Mouse (Mus musculus) CH12.LX (cell line): ENCODE measurements around the gene Pias4. TPM values are rescaled to one million over a fixed set of nuclear protein-coding genes. Genes with fewer than 3 reads are reported as not detected.

Source experiments
- DNase-seq: peaks from one replicate; pipeline ENCODE4 v3.0.0-alpha.2; 2013; ENCODE audit errors: extremely low read depth
- H3K27ac ChIP-seq: 2 replicates; pipeline ENCODE4 v1.5.1; 2012; ENCODE audit warnings: low read depth, mild to moderate bottlenecking, control low read depth, moderate library complexity; ENCODE audit not compliant: insufficient read depth
- H3K27me3 ChIP-seq: replicated peaks from 2 replicates; pipeline ENCODE3; 2012; ENCODE audit warnings: inconsistent platforms
- H3K36me3 ChIP-seq, 2 experiments: replicated peaks in 1 of 2; 2 replicates each; pipeline versions ENCODE3 to v1.6.1; 2012; ENCODE audit warnings: inconsistent platforms in 1 of 2, low read length in 1 of 2, mild to moderate bottlenecking in 1 of 2, mixed read lengths in 1 of 2, moderate library complexity in 1 of 2; ENCODE audit not compliant: control insufficient read depth in 1 of 2, insufficient read depth in 1 of 2
- H3K4me1 ChIP-seq, 2 experiments: 2 replicates each; pipeline ENCODE4 v1.6.1; 2012; ENCODE audit warnings: inconsistent platforms in 1 of 2, moderate library complexity in 1 of 2; ENCODE audit not compliant: insufficient read depth in 2 of 2, control insufficient read depth in 1 of 2
- H3K4me2 ChIP-seq: 2 replicates; pipeline ENCODE4 v1.6.1; 2012; ENCODE audit warnings: low read depth, mild to moderate bottlenecking, control low read depth; ENCODE audit not compliant: poor library complexity, insufficient read depth, severe bottlenecking
- H3K4me3 ChIP-seq, 3 experiments: fragments of 150-350 bp in 1 of 3; sonication (generic) in 1 of 3; replicated peaks in 1 of 3; 2 replicates each; pipeline versions ENCODE3 to v1.5.1; 2011 to 2012; ENCODE audit warnings: low read depth in 2 of 3, low read length in 2 of 3, mild to moderate bottlenecking in 2 of 3, moderate library complexity in 2 of 3, control low read depth in 1 of 3, improper control_type of control experiment in 1 of 3, inconsistent platforms in 1 of 3, mixed read lengths in 1 of 3; ENCODE audit not compliant: poor library complexity in 1 of 3
- H3K79me2 ChIP-seq: replicated peaks from 2 replicates; pipeline ENCODE4 v1.6.1; 2012; ENCODE audit warnings: mild to moderate bottlenecking, moderate library complexity; ENCODE audit not compliant: control insufficient read depth, poor library complexity, insufficient read depth, severe bottlenecking; ENCODE audit errors: extremely low read depth
- H3K9ac ChIP-seq: 2 replicates; pipeline ENCODE4 v1.6.1; 2012; ENCODE audit warnings: low read depth, mild to moderate bottlenecking, control low read depth, moderate library complexity; ENCODE audit not compliant: insufficient read depth
- H3K9me3 ChIP-seq: replicated peaks from 2 replicates; pipeline ENCODE3; 2012; ENCODE audit warnings: low read length, inconsistent platforms, mixed read lengths
- CHD2 ChIP-seq: IDR thresholded peaks from 2 replicates; pipeline ENCODE4 v1.6.1; 2011; ENCODE audit warnings: low read length, improper control_type of control experiment
- CTCF ChIP-seq, 2 experiments: IDR thresholded peaks in 1 of 2; conservative IDR thresholded peaks in 1 of 2; 2 replicates each; pipeline ENCODE4 v1.5.1; 2011 to 2012; ENCODE audit warnings: low read depth in 2 of 2, low read length in 2 of 2, improper control_type of control experiment in 1 of 2, inconsistent platforms in 1 of 2, mild to moderate bottlenecking in 1 of 2, moderate library complexity in 1 of 2
- E2F4 ChIP-seq: IDR thresholded peaks from 2 replicates; pipeline ENCODE4 v1.6.1; 2011; ENCODE audit warnings: low read depth, low read length, improper control_type of control experiment; ENCODE audit not compliant: insufficient replicate concordance
- ELF1 ChIP-seq: IDR thresholded peaks from 2 replicates; pipeline ENCODE4 v1.6.1; 2014; ENCODE audit warnings: low read depth, mild to moderate bottlenecking, inconsistent platforms, low read length, improper control_type of control experiment
- EP300 ChIP-seq: IDR thresholded peaks from 2 replicates; pipeline ENCODE4 v1.6.1; 2011; ENCODE audit warnings: low read length, improper control_type of control experiment
- KAT2A ChIP-seq: IDR thresholded peaks from 2 replicates; pipeline ENCODE4 v1.6.1; 2012; ENCODE audit warnings: low read length, improper control_type of control experiment, inconsistent platforms; ENCODE audit not compliant: insufficient replicate concordance
- MAFK ChIP-seq: IDR thresholded peaks from 2 replicates; pipeline ENCODE4 v1.6.1; 2011; ENCODE audit warnings: low read length, improper control_type of control experiment; ENCODE audit not compliant: insufficient replicate concordance
- MEF2A ChIP-seq: IDR thresholded peaks from 2 replicates; pipeline ENCODE4 v1.6.1; 2014; ENCODE audit warnings: low read depth, mild to moderate bottlenecking, inconsistent platforms, low read length, improper control_type of control experiment, borderline replicate concordance
- MYC ChIP-seq: IDR thresholded peaks from 2 replicates; pipeline ENCODE4 v1.6.1; 2011; ENCODE audit warnings: low read depth, mild to moderate bottlenecking, improper control_type of control experiment, low read length
- NRF1 ChIP-seq: IDR thresholded peaks from 2 replicates; pipeline ENCODE4 v1.6.1; 2014; ENCODE audit warnings: low read depth, mild to moderate bottlenecking, inconsistent platforms, low read length, improper control_type of control experiment, moderate library complexity
- PAX5 ChIP-seq: IDR thresholded peaks from 2 replicates; pipeline ENCODE4 v1.6.1; 2012; ENCODE audit warnings: low read length, inconsistent platforms, mixed read lengths
- POLR2A ChIP-seq: IDR thresholded peaks from 2 replicates; pipeline ENCODE4 v1.6.1; 2011; ENCODE audit warnings: low read depth, mild to moderate bottlenecking, improper control_type of control experiment, low read length
- POLR2AphosphoS2 ChIP-seq: IDR thresholded peaks from 2 replicates; pipeline ENCODE4 v1.6.1; 2011; ENCODE audit warnings: low read depth, low read length, improper control_type of control experiment
- RAD21 ChIP-seq: IDR thresholded peaks from 2 replicates; pipeline ENCODE4 v1.6.1; 2011; ENCODE audit warnings: low read depth, mild to moderate bottlenecking, low read length, improper control_type of control experiment, moderate library complexity
- RCOR1 ChIP-seq: conservative IDR thresholded peaks from 2 replicates; pipeline ENCODE4 v1.6.1; 2012; ENCODE audit warnings: low read depth, mild to moderate bottlenecking, inconsistent platforms, low read length, improper control_type of control experiment
- SMC3 ChIP-seq: IDR thresholded peaks from 2 replicates; pipeline ENCODE4 v1.6.1; 2011; ENCODE audit warnings: low read depth, low read length, improper control_type of control experiment
- UBTF ChIP-seq: IDR thresholded peaks from 2 replicates; pipeline ENCODE4 v1.6.1; 2012; ENCODE audit warnings: low read depth, mild to moderate bottlenecking, inconsistent platforms, low read length, improper control_type of control experiment, moderate library complexity
- USF1 ChIP-seq: IDR thresholded peaks from 2 replicates; pipeline ENCODE4 v1.6.1; 2014; ENCODE audit warnings: low read depth, mild to moderate bottlenecking, inconsistent platforms, low read length, improper control_type of control experiment
- ZKSCAN1 ChIP-seq: IDR thresholded peaks from 2 replicates; pipeline ENCODE4 v1.6.1; 2012; ENCODE audit warnings: low read depth, inconsistent platforms, low read length, improper control_type of control experiment, borderline replicate concordance
- dilution Hi-C: fragments of 300-500 bp; cut with MboI; formaldehyde crosslinking; loops from 2 replicates; pipeline ENCODE4 v1.14.3; 2020; ENCODE audit warnings: low sequenced_read_pairs; ENCODE audit not compliant: extremely low pct_unique_long_range_greater_than_20kb, extremely low pct_ligation_motif_present
- in situ Hi-C: fragments of 300-500 bp; cut with MboI; formaldehyde crosslinking; loops from 3 replicates; pipeline ENCODE4 v1.14.3; 2019; ENCODE audit warnings: low sequenced_read_pairs, low pct_ligation_motif_present, low pct_unique_long_range_greater_than_20kb, mixed read lengths
- polyA plus RNA-seq: library from polyadenylated mRNA; unstranded; fragments of >175 nt; gene quantifications from 2 replicates; pipeline ENCODE4 v1.2.1, GENCODE M21; 2012; ENCODE audit warnings: low read depth; ENCODE audit not compliant: insufficient read length
- total RNA-seq, 2 experiments: library from RNA; depleted of rRNA; stranded (reverse); fragments of 300-350 nt in 1 of 2; fragments of >200 nt in 1 of 2; gene quantifications; 2 replicates each; pipeline ENCODE4 v1.2.3; 2012 to 2014

Gene Pias4
- total and polyA plus RNA-seq, 3 experiments = 15.3 to 33.5 (median 26.6) TPM

- no peak overlapping the region for H3K4me2 ChIP-seq
- H3K27me3 ChIP-seq = no peaks in the 10 kb centered on the region
- no peak for DNase-seq
- H3K79me2 ChIP-seq = no peaks in the 10 kb centered on the region
- no peaks in the 10 kb centered on the region for H3K9me3 ChIP-seq
- dilution Hi-C loops (no loop called here), in situ Hi-C loops (no loop called here)
- H3K27ac ChIP-seq = no peak overlapping the region
- no peak overlapping the region for H3K4me3 ChIP-seq
- peaks cover 64 to 75% of the 10 kb centered on the region in 2 experiments for H3K36me3 ChIP-seq
- no peak overlapping the region for H3K9ac ChIP-seq
- H3K4me1 ChIP-seq = peaks cover 0 to 11% of the 10 kb centered on the region in 2 experiments; a peak in 2 of 4 replicates
- TF ChIP-seq PAX5 = no peak
- TF ChIP-seq, all 38 proteins: peak for 0
Measured at GRCm38 (mm10) chr10:81122889-81123288, 44.8 kb downstream of the Pias4 start.

- no peaks in the 10 kb centered on the region for H3K27me3 ChIP-seq
- H3K4me2 ChIP-seq = no peak overlapping the region
- peaks cover 82 to 92% of the 10 kb centered on the region in 2 experiments for H3K36me3 ChIP-seq
- H3K79me2 ChIP-seq = no peaks in the 10 kb centered on the region
- TF ChIP-seq ELF1 (no peak), SMC3 (no peak), E2F4 (no peak), MAFK (no peak)
- H3K4me1 ChIP-seq = peaks cover 0 to 3% of the 10 kb centered on the region in 2 experiments; a peak in 1 of 4 replicates
- dilution Hi-C loops (no loop called here), in situ Hi-C loops (no loop called here)
- H3K9me3 ChIP-seq = no peaks in the 10 kb centered on the region
- no peak overlapping the region for H3K9ac ChIP-seq
- no peak overlapping the region for H3K4me3 ChIP-seq
- no peak for DNase-seq
- H3K27ac ChIP-seq = no peak overlapping the region
Measured at GRCm38 (mm10) chr10:81120650-81121049, 47.1 kb downstream of the Pias4 start.

- Histone ChIP-seq H3K4me2 (no peak overlapping the region), H3K4me3 (no peak overlapping the region), H3K4me1 (no peaks in the 10 kb centered on the region), H3K27me3 (no peaks in the 10 kb centered on the region)
- in situ Hi-C loops (no loop called here), dilution Hi-C loops (no loop called here)
- DNase-seq = no peak
- TF ChIP-seq KAT2A = no peak
- TF ChIP-seq NRF1 = no peak
- TF ChIP-seq ZKSCAN1 = no peak
- no peak for TF ChIP-seq POLR2A
- TF ChIP-seq CHD2 = no peak
- TF ChIP-seq MEF2A = no peak
- TF ChIP-seq EP300 = no peak
- no peak for TF ChIP-seq MAFK
- TF ChIP-seq UBTF = no peak
- TF ChIP-seq SMC3 = no peak
- TF ChIP-seq RAD21 = no peak
- TF ChIP-seq POLR2AphosphoS2 = no peak
- TF ChIP-seq PAX5 = no peak
- TF ChIP-seq RCOR1 = no peak
- no peak for TF ChIP-seq ELF1
- TF ChIP-seq USF1 = no peak
- TF ChIP-seq CTCF (conservative IDR thresholded peaks at IDR 0.05 in 1 of 2, IDR thresholded peaks at IDR 0.05 in 1 of 2; ENCODE audit: low read depth in 2 of 2, low read length in 2 of 2) = no peak
- no peak for TF ChIP-seq MYC
- TF ChIP-seq, all 38 proteins: peak for 0
- no peaks in the 10 kb centered on the region for H3K79me2 ChIP-seq
- no peak overlapping the region for H3K27ac ChIP-seq
- no peaks in the 10 kb centered on the region for H3K9me3 ChIP-seq
- peaks cover 91 to 94% of the 10 kb centered on the region in 2 experiments for H3K36me3 ChIP-seq
- H3K9ac ChIP-seq = no peak overlapping the region
Measured at GRCm38 (mm10) chr10:81119625-81120024, 48.1 kb downstream of the Pias4 start.
